Mouse (Mus musculus) MEL (cell line): ENCODE results near the gene Has3.

ENCODE experiments used
- CHD1 ChIP-seq: IDR thresholded peaks from 2 replicates; pipeline ENCODE4 v1.6.1; 2012; ENCODE audit warnings: low read depth, mild to moderate bottlenecking, inconsistent platforms, low read length, improper control_type of control experiment
- CTCF ChIP-seq, 3 experiments: IDR thresholded peaks in 2 of 3; conservative IDR thresholded peaks in 1 of 3; 2 replicates each; pipeline ENCODE4 v1.5.1; 2011 to 2012; ENCODE audit warnings: low read length in 3 of 3, low read depth in 2 of 3, mild to moderate bottlenecking in 2 of 3, improper control_type of control experiment in 1 of 3, inconsistent platforms in 1 of 3, mixed read lengths in 1 of 3, moderate library complexity in 1 of 3; ENCODE audit not compliant: control insufficient read depth in 1 of 3, insufficient read depth in 1 of 3, poor library complexity in 1 of 3, severe bottlenecking in 1 of 3
- GATA1 ChIP-seq: IDR thresholded peaks from 2 replicates; pipeline ENCODE4 v1.6.1; 2011; ENCODE audit warnings: low read depth, low read length, improper control_type of control experiment
- HCFC1 ChIP-seq: IDR thresholded peaks from 2 replicates; pipeline ENCODE4 v1.6.1; 2012; ENCODE audit warnings: low read depth, mild to moderate bottlenecking, inconsistent platforms, low read length, improper control_type of control experiment, moderate library complexity
- JUND ChIP-seq: IDR thresholded peaks from 2 replicates; pipeline ENCODE4 v1.6.1; 2011; ENCODE audit warnings: low read depth, mild to moderate bottlenecking, improper control_type of control experiment, low read length
- MAFK ChIP-seq: IDR thresholded peaks from 2 replicates; pipeline ENCODE4 v1.6.1; 2011; ENCODE audit warnings: low read depth, mild to moderate bottlenecking, low read length, improper control_type of control experiment, borderline replicate concordance
- NRF1 ChIP-seq: IDR thresholded peaks from 2 replicates; pipeline ENCODE4 v1.6.1; 2014; ENCODE audit warnings: low read depth, mild to moderate bottlenecking, inconsistent platforms, low read length, improper control_type of control experiment, moderate library complexity; ENCODE audit not compliant: poor library complexity, insufficient read depth, severe bottlenecking
- POLR2A ChIP-seq, 2 experiments: IDR thresholded peaks; 2 replicates each; pipeline ENCODE4 v1.6.1; 2011 to 2012; ENCODE audit warnings: low read length in 2 of 2, mild to moderate bottlenecking in 2 of 2, control low read depth in 1 of 2, improper control_type of control experiment in 1 of 2, low read depth in 1 of 2, moderate library complexity in 1 of 2; ENCODE audit not compliant: control insufficient read depth in 1 of 2, insufficient read depth in 1 of 2, poor library complexity in 1 of 2
- SIN3A ChIP-seq: IDR thresholded peaks from 2 replicates; pipeline ENCODE4 v1.6.1; 2012; ENCODE audit warnings: low read length, improper control_type of control experiment, inconsistent platforms
- SMC3 ChIP-seq: IDR thresholded peaks from 2 replicates; pipeline ENCODE4 v1.6.1; 2011; ENCODE audit warnings: low read depth, low read length, improper control_type of control experiment
- UBTF ChIP-seq: IDR thresholded peaks from 2 replicates; pipeline ENCODE4 v1.6.1; 2012; ENCODE audit warnings: low read depth, mild to moderate bottlenecking, inconsistent platforms, low read length, improper control_type of control experiment, moderate library complexity, borderline replicate concordance; ENCODE audit not compliant: insufficient read depth
- USF1 ChIP-seq: IDR thresholded peaks from 2 replicates; pipeline ENCODE4 v1.6.1; 2014; ENCODE audit warnings: low read depth, mild to moderate bottlenecking, inconsistent platforms, low read length, improper control_type of control experiment, moderate library complexity
- ZC3H11A ChIP-seq: IDR thresholded peaks from 2 replicates; pipeline ENCODE4 v1.6.1; 2012; ENCODE audit warnings: low read depth, mild to moderate bottlenecking, inconsistent platforms, low read length, improper control_type of control experiment
- ZKSCAN1 ChIP-seq: IDR thresholded peaks from 2 replicates; pipeline ENCODE4 v1.6.1; 2012; ENCODE audit warnings: low read depth, mild to moderate bottlenecking, inconsistent platforms, low read length, improper control_type of control experiment, moderate library complexity

- TF ChIP-seq MAFK, result no peak
- no peak for TF ChIP-seq CTCF (IDR thresholded peaks at IDR 0.05 in 2 of 3, conservative IDR thresholded peaks at IDR 0.05 in 1 of 3; ENCODE audit: control insufficient read depth in 1 of 3, insufficient read depth in 1 of 3, low read depth in 2 of 3, low read length in 3 of 3, poor library complexity in 1 of 3, severe bottlenecking in 1 of 3)
- no peak for TF ChIP-seq ZC3H11A
- TF ChIP-seq JUND, result no peak
- no peak for TF ChIP-seq POLR2A (IDR thresholded peaks at IDR 0.05; ENCODE audit: control insufficient read depth in 1 of 2, insufficient read depth in 1 of 2, low read depth in 1 of 2, low read length in 2 of 2, poor library complexity in 1 of 2)
- TF ChIP-seq HCFC1, result no peak
- no peak for TF ChIP-seq ZKSCAN1
- no peak for TF ChIP-seq NRF1
- TF ChIP-seq CHD1, result no peak
- TF ChIP-seq USF1, result no peak
- TF ChIP-seq SMC3, result no peak
- no peak for TF ChIP-seq UBTF
- TF ChIP-seq GATA1, result no peak
- no peak for TF ChIP-seq SIN3A
Measured at GRCm38 (mm10) chr8:106870051-106870450, at the start of gene Has3.
